Mouse (Mus musculus) kidney, embryonic 14.5 days (tissue): ENCODE data around the gene Chm. TPM values are rescaled to one million over a fixed set of nuclear protein-coding genes. Genes with fewer than 3 reads are reported as not detected.

Experiments used
- ATAC-seq: fragments of 200-750 bp; cut with Nextera tagmentation; 2 replicates; pipeline ENCODE4 v1.8.0; 2017; ENCODE audit warnings: moderate number of reproducible peaks, mild to moderate bottlenecking, moderate TSS enrichment, moderate library complexity; ENCODE audit not compliant: low FRiP score, low TSS enrichment
- H3K27ac ChIP-seq: fragments of 300-500 bp; sonication (generic); 2 replicates; pipeline ENCODE4 v1.5.1; 2014; ENCODE audit warnings: low read depth, mild to moderate bottlenecking, low read length, moderate library complexity, mixed read lengths
- H3K27me3 ChIP-seq: fragments of 300-500 bp; sonication (generic); 2 replicates; pipeline ENCODE4 v1.6.1; 2014; ENCODE audit warnings: mild to moderate bottlenecking, low read length; ENCODE audit not compliant: control insufficient read depth, insufficient read depth
- H3K36me3 ChIP-seq: fragments of 300-500 bp; sonication (generic); 2 replicates; pipeline ENCODE4 v1.6.1; 2014; ENCODE audit warnings: low read length, mixed read lengths; ENCODE audit not compliant: control insufficient read depth, insufficient read depth
- H3K4me1 ChIP-seq: fragments of 300-500 bp; sonication (generic); 2 replicates; pipeline ENCODE4 v1.6.1; 2014; ENCODE audit warnings: low read length, mixed read lengths; ENCODE audit not compliant: control insufficient read depth, insufficient read depth
- H3K4me2 ChIP-seq: fragments of 300-500 bp; sonication (generic); replicated peaks from 2 replicates; pipeline ENCODE4 v1.6.1; 2014; ENCODE audit warnings: low read depth, mild to moderate bottlenecking, low read length
- H3K4me3 ChIP-seq: fragments of 300-500 bp; sonication (generic); 2 replicates; pipeline ENCODE4 v1.5.1; 2014; ENCODE audit warnings: mild to moderate bottlenecking, low read length
- H3K9ac ChIP-seq: fragments of 300-500 bp; sonication (generic); 2 replicates; pipeline ENCODE4 v1.6.1; 2014; ENCODE audit warnings: low read depth, mild to moderate bottlenecking, low read length, moderate library complexity
- H3K9me3 ChIP-seq: fragments of 300-500 bp; sonication (generic); 2 replicates; pipeline ENCODE4 v1.6.1; 2016; ENCODE audit warnings: low read length; ENCODE audit not compliant: control insufficient read depth
- WGBS: fragments of 180-500 bp; shearing (Covaris S2); extraction: QIAGEN DNeasy Blood & Tissue Kit; methylation state at CpG from one replicate; pipeline ENCODE4 v1.1.7; 2014; 5-methylcytosine and 5-hydroxymethylcytosine counted together
- microRNA counts: library from miRNA; unstranded; fragments of <30 nt; microRNA quantifications from one replicate; lab custom pipeline; 2017
- microRNA-seq: library from miRNA; unstranded; fragments of <30 nt; microRNA quantifications from one replicate; pipeline ENCODE4, GENCODE M21; 2016
- polyA plus RNA-seq: library from polyadenylated mRNA; unstranded; fragments of >200 nt; fragmentation: Nextera tagmentation; extraction: Ambion mirVana; gene quantifications from 2 replicates; pipeline ENCODE4 v1.2.1, GENCODE M21; 2014

Chm gene
- polyA plus RNA-seq, 1 experiment from 2014 or later, result 18.1 TPM

DNA sequence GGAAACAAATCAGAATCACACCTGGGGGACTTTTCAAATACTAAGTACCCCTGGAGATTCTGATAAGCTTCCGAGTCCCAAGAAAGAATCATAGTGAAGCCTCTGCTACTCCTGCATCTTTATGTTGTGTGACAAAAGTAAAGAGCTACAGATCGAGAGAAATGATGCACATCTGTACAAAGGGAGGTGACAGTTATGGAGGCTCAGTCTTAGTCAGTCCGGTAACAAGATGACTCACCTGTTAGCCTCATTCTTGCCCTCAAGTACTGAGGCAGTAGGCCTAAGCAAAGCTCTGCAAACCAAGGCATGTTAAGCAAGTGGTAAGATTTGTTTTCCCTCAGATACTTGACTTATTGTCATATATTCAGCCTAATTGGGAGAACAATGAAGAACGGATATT lies 110.5 kb downstream of the Chm start:
- Histone ChIP-seq H3K27ac (no peak overlapping the region), H3K27me3 (no peaks in the 10 kb centered on the region), H3K9me3 (no peaks in the 10 kb centered on the region), H3K4me1 (no peaks in the 10 kb centered on the region), H3K36me3 (no peaks in the 10 kb centered on the region; the same call in 1 of the 2 replicates), H3K4me2 (no peak overlapping the region), H3K4me3 (no peak overlapping the region), H3K9ac (no peak overlapping the region)
- no peak for ATAC-seq
- WGBS, result 79% methylated on average over 4 of the region's 4 CpGs

DNA sequence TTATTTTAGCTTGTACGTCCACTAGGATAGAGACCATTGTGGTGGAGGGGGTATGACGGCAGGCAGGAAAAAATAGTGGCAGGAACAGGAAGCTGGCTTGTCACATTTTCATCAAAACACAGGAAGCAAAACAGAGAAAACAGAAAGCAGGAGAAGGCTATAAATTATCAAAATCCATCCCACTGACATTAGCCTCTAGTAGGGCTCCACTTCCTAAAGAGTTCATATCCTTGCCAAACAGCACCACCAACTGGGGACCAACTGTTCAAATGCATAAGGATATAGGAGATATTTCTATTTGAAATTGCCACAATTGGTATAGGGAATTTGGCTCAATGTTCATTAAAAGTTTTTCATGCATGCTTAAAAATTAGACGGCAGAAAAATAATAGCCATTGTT lies 181.7 kb downstream of the Chm start:
- H3K27me3 ChIP-seq, result no peaks in the 10 kb centered on the region
- no peak for ATAC-seq
- H3K27ac ChIP-seq, result no peak overlapping the region
- H3K4me2 ChIP-seq, result no peak overlapping the region
- no peak overlapping the region for H3K9ac ChIP-seq
- no peak overlapping the region for H3K4me3 ChIP-seq
- H3K9me3 ChIP-seq, result no peaks in the 10 kb centered on the region
- no peaks in the 10 kb centered on the region for H3K4me1 ChIP-seq
- 82% methylated on average over 3 of the region's 3 CpGs for WGBS
- no peaks in the 10 kb centered on the region for H3K36me3 ChIP-seq

GRCm38 (mm10) chrX:113002192-113002591 lies 183.1 kb downstream of the Chm start:
- no peaks in the 10 kb centered on the region for H3K9me3 ChIP-seq

More at GRCm38 (mm10) chrX:113002192-113002591, 183.1 kb downstream of the Chm start:
- Histone ChIP-seq H3K4me1 (no peaks in the 10 kb centered on the region), H3K4me2 (no peak overlapping the region), H3K27ac (no peak overlapping the region), H3K36me3 (no peaks in the 10 kb centered on the region), H3K27me3 (no peaks in the 10 kb centered on the region), H3K9ac (no peak overlapping the region), H3K4me3 (no peak overlapping the region)
- 82% methylated on average over 3 of the region's 3 CpGs for WGBS
- ATAC-seq, result no peak

MicroRNAs encoded within 50 kb of the gene (microRNA counts, 519-probe panel; counts per million panel counts)
- microRNA mmu-miR-361 (lab: Ali Mortazavi, UCI), result not detected

Small RNA genes within 50 kb of the gene (microRNA-seq; reads per million reads assigned to microRNA genes)
- 2,228 reads per million, percentile 85 among the genes with 10 or more reads in this experiment for gene Mir361

Other genes starting within 250 kb of the Chm start
- gene Dach2, start 112.0 kb upstream of the Chm start, polyA plus RNA-seq, result 8.0 and 10.3 TPM in 2 replicates